11 mouse cellular contexts compared by ENCODE assay signal in the genomic region with DNA sequence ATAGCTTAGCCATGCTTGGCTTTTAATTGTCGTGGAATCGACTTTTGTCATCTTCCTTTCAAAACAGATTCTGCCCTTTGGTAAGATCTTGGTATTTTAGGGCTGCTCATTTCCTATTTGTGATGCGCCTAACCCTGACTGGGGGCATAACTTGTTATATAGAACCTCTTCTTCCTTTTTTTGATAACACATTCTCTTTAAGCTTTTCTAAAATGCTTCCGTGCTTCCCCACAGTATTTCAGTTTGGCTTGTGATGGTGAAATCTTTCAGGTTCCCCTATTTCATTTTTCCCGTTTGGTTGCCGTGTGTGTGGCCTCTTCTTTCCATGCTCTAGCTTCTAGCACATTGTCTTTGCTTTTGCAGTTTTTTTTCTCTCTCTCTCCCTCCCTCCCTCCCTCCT.
"Had no signal": no experiment of that assay in that cellular context is flagged by ENCODE, and none has a peak within 500 bp of the region (broad histone marks: within the 10 kb centered on the region; RNA-seq: fewer than 3 reads in every experiment).

No protein-coding gene starts in this region.

- ATAC-seq: midbrain, embryonic 16.5 days had no signal

- DNase-seq: lung, adult 18-20 months; lung, embryonic 14.5 days; lung, postnatal 10 days; lung, postnatal 4 days; midbrain, embryonic 14.5 days; right cerebral cortex, postnatal 14 days; spleen, adult 18-20 months; thymus, adult 18-20 months; thymus, postnatal 14 days; thymus, postnatal 36 days had no signal
